Mouse (Mus musculus) naive thymus-derived CD4-positive, alpha-beta T cell, adult 2 months (primary cell): Measurements from ENCODE around the gene Efna5.

Source experiments
- DNase-seq: peaks from one replicate; pipeline ENCODE4 v3.0.0-alpha.2; 2011; ENCODE audit warnings: low read depth

Gene Efna5

GRCm38 (mm10) chr17:62702020-62702814 lies 178.9 kb downstream of the Efna5 start:
- no peak for DNase-seq

- no peak for DNase-seq
These were observed 180.1 kb downstream of the Efna5 start for GRCm38 (mm10) chr17:62700791-62701602.

DNA sequence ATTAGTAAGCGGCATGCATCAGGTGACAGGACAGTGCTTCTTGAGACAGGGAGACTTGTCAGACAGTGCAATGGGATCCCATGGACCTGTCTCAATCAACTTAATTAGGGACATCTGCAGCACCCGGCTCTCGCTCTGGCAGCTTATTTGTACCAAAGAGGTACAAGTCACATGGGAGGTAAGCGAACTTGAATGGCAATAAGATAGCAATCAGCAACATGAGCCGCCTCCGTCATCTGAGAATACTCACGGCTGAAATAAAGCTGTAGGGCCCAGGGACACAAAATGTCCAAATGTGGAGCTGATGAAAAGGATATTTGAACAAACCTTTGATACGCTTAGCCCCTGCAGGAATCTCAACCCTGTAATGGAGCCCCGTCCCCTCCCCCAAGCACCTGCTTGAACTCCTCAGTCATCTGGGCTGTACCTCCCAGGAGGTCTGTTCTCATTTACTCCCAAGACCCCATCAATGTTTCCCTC lies 186.1 kb downstream of the Efna5 start:
- no peak for DNase-seq

- no peak for DNase-seq
These were observed 188.9 kb downstream of the Efna5 start for GRCm38 (mm10) chr17:62692242-62692641.

DNA sequence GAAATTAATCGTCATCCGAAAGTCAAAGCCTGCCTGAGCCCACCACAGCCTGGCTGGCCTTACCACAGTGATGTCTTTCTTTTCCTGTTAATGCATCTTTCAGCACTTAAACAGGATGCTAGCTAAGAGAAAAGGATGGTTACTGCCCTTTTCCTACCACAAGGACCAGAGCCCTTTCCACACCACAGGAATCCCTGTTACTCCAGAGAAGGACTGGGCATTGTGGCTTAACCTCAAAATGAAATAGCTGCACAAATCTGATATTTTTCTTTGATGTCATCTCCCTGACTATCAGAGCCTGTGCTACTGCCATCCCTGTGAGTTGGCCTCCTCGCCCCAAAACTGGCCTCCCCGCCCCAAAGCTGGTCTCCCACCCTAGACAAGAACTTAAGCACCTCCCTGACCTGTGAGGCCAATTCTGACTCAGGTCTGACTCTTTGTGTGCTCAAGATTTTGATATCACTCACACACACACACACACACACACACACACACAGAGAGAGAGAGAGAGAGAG lies 189.9 kb downstream of the Efna5 start:
- no peak for DNase-seq

DNA sequence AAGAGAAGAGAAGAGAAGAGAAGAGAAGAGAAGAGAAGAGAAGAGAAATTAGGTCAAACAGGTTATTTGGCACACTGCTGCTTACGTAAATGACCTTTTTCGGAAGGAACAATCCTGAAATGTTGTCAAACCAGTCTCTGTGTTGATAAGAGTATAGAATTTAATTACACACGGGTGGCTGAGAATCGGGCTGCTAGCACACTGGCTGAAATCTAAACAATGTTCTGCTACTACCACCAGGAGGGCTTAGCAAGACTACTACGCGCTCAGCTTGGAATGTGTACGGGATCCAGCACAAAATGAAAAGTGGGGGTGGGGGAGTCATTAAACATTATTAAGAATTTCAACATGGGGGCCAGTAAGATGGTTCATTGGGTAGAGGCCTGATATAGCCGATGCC lies 190.9 kb downstream of the Efna5 start:
- no peak for DNase-seq

DNA sequence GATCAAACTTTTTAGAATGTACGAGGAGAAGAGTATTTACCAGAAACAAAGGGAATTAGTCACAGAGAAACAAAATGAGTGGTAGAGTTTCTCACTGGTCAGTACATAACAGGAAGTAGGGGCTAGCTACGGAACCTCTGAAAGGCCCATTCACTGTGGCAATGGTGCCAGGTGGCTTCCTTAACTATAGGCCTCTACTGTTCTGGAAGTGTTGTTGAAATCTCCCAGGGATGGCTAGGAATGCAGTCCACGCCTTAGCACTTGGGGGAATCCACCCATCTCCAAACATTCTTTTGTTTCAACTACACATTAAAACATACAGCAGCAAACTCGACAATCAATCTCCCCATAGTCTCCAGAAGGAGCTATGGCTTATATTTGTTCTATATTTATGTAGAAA lies 191.5 kb downstream of the Efna5 start:
- DNase-seq: no peak

DNA sequence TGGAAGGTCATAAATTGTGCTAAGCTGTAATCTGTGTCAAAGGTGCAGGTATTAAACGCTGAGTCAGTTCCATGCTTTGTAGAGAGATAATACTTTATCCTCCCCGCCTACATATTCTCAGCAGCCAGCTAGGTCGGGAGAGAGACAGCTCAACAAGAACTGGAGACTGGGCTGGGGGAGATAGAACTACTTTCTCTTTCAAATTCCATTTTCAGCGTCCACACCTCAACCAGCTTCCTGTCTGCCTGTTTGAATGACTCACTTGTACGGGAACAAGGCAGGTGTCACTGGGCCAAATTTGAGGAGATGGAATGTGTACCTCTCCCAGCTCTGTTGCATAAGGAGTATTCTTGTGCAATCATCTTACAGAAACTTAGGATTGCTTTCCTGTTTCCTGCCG lies 193.7 kb downstream of the Efna5 start:
- DNase-seq: no peak

DNA sequence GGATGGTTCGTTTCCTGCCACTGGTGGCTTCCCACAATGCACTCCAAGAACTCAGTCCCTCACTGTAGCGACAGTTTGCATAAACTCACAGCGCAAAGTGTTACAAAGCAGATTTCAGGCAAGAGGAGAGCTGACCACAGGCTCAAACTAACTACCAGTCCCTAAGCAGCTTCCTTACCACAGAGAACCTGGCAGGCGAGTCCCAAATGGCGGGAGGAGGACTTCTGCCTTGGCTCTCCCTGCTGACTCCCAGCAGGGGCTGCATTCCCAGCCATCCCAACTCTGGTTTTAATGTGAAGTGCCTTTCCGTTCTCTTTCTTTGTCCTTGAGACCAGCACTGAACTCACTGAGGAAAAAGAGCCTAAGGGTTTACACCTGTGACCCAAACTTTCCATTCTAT lies 195.9 kb downstream of the Efna5 start:
- DNase-seq: no peak

DNA sequence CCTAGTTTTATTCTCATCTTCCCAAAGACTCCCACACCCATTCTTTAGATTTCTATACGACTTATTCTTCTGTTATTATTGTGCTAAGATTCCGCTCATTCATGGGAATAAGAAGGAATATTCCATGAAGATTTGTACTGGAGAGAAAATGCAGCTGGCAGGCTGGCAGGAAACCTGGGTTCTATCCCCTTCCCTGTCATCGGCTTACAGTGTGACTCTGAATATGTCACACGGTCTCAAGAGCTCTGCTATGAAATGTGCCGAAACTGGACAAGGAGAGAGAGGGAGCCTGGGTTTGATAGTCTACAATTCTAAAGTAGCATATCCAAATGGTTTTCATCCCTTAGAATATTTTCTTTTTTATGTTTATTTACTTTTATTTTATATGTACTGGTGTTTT lies 198.0 kb downstream of the Efna5 start:
- no peak for DNase-seq

DNA sequence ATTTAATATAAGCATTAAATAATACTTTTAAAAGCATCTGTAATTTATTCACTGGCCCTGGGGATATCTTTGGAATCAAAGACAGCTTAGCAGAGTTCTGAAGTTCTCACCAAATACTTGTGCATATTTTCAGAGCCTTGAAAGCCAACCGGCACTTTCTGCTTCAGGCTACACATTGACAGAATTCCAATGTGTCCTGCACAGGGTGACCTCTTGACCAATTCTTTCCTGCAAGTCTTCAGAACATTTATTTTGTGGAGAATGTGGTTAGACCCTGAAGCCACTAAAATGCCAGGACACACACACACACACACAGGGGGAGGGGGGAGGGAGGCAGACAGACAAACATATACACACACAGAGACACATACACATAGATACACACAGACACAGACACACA lies 199.4 kb downstream of the Efna5 start:
- DNase-seq: no peak

GRCm38 (mm10) chr17:62680737-62681136 lies 200.4 kb downstream of the Efna5 start:
- DNase-seq: no peak

- DNase-seq: no peak
These were observed 204.3 kb downstream of the Efna5 start for GRCm38 (mm10) chr17:62676832-62677231.

- DNase-seq: no peak
These were observed 204.7 kb downstream of the Efna5 start for GRCm38 (mm10) chr17:62676409-62676808.

- DNase-seq: no peak
These were observed 205.3 kb downstream of the Efna5 start for GRCm38 (mm10) chr17:62675811-62676255.

- DNase-seq: no peak
These were observed 209.0 kb downstream of the Efna5 start for GRCm38 (mm10) chr17:62672068-62672467.

DNA sequence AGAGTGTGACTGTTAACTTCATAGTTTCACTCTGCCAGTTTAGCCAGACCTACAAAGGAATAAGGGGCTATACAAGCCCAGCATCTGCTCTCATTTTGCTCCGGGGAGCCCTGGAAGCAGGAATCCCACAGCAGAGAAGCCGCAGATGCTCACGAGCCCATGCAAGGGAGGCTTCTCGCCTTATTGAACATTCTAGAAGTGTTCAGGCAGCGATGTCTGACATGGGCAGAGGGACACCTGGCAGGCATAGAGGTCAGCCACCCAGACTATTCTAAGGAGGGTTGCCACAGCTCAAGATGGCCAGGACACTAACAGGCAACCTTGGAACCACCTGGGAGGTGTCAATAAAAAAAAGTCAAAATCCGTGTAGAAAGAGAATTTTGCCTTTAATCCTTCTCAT lies 214.4 kb downstream of the Efna5 start:
- DNase-seq: no peak

GRCm38 (mm10) chr17:62665823-62666222 lies 215.3 kb downstream of the Efna5 start:
- no peak for DNase-seq

DNA sequence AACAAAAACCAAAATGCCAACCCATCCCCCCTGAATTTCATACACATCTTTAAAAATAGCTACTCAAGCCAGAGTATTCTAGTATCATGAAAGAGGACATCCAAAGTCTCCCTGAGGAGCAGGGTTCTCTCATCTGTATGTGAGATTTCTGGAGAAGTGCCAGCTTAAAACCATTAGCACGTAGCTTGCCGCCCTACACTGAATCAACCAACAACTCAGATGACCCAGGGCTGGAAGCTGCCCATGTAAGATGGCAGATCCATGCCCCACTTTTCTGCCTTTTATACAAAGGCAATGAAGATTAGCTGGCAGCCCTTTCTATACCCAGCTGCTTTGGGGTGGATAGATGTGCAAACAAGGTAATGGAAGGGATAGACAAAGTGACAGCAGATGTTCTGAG lies 216.4 kb downstream of the Efna5 start:
- DNase-seq: no peak

DNA sequence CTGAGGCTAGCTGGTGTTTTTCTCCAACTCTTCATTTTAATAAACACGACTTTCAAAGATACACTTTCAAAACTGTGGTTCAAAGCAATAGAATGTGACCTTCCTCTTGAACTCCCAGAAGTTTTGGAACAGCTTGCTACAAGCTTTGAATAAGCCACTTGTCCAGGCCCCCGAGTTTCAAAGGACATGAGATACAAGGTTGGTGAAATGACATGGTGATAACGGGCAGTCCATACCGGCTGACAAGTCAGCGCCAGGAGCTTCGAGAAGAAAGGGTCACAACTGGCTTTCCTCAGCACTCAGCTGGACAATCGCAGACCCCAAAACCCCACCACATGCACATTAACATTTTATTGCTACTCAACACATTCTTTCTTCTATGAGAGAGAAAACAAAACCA lies 219.3 kb downstream of the Efna5 start:
- no peak for DNase-seq

DNA sequence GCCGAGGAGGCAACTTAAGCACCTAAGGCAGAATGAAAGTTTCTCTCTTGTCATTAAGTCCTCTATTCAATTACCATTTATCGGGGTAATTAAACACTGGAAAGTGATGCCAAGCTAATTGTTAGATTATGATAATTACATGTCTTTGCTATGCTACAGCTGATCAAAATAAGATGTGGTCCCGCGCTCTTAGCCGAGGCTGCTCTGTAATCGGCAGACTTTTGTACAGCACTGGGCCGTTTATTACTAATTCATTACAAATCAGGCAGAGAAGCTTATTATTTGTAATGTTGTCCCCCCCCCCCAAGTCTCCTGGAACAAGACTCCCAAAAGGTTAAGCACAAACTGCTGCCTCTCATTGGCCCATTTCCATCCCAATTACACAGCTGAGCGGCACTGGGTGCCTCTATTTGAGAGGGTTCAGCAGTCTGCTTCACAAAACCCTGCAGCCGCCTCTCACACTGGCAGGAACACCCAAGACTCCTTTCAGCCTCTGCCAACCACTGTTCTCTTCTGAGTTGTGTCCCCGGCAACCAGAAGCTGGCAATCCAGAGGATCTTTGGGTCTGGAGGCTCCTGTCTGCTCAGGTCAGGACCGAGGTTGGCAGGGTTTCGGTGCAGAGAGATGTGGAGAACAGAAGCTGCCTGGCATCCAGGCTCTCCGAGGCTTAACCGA lies 221.5 kb downstream of the Efna5 start:
- no peak for DNase-seq

- no peak for DNase-seq
These were observed 223.1 kb downstream of the Efna5 start for GRCm38 (mm10) chr17:62657832-62658630.
